Mouse (Mus musculus): ENCODE measurements at regions not wholly inside any gene's neighbourhood (a gene's known extent, or its start where the extent isn't known, plus 50 kb on each side); places are given as distances from the start of the nearest gene placed in this dataset.

- no peak for TF ChIP-seq CTCF (IDR thresholded peaks at IDR 0.05; ENCODE audit: low read depth)
- TF ChIP-seq EP300 (IDR thresholded peaks at IDR 0.05; ENCODE audit: low read depth) = no peak
Measured at GRCm38 (mm10) chr3:60759046-60759445, 243.5 kb upstream of the P2ry1 start.
